Mouse (Mus musculus) liver, embryonic 16.5 days (tissue): ENCODE measurements at regions not wholly inside any gene's neighbourhood (a gene's known extent, or its start where the extent isn't known, plus 50 kb on each side); places are given as distances from the start of the nearest gene placed in this dataset.

Experiments used
- ATAC-seq: fragments of 200-750 bp; cut with Nextera tagmentation; 2 replicates; pipeline ENCODE4 v1.8.0; 2017; ENCODE audit warnings: low read depth, mild to moderate bottlenecking, moderate number of reproducible peaks, moderate library complexity
- H3K27ac ChIP-seq: fragments of 300-500 bp; sonication (generic); 2 replicates; pipeline ENCODE4 v1.5.1; 2014; ENCODE audit warnings: mild to moderate bottlenecking, low read length
- H3K27me3 ChIP-seq: fragments of 300-500 bp; sonication (generic); 2 replicates; pipeline ENCODE4 v1.6.1; 2014; ENCODE audit warnings: low read depth, low read length, mixed read lengths; ENCODE audit not compliant: control insufficient read depth, insufficient read depth
- H3K36me3 ChIP-seq: fragments of 300-500 bp; sonication (generic); 2 replicates; pipeline ENCODE4 v1.6.1; 2014; ENCODE audit warnings: mild to moderate bottlenecking; ENCODE audit not compliant: control insufficient read depth, insufficient read depth
- H3K4me1 ChIP-seq: fragments of 300-500 bp; sonication (generic); 2 replicates; pipeline ENCODE4 v1.6.1; 2014; ENCODE audit warnings: low read depth, low read length, mixed read lengths; ENCODE audit not compliant: control insufficient read depth
- H3K4me2 ChIP-seq: fragments of 300-500 bp; sonication (generic); 2 replicates; pipeline ENCODE4 v1.6.1; 2014; ENCODE audit warnings: low read depth, low read length, mixed read lengths
- H3K4me3 ChIP-seq: fragments of 300-500 bp; sonication (generic); 2 replicates; pipeline ENCODE4 v1.5.1; 2014; ENCODE audit warnings: low read depth, mild to moderate bottlenecking, low read length
- H3K9ac ChIP-seq: fragments of 300-500 bp; sonication (generic); 2 replicates; pipeline ENCODE4 v1.6.1; 2014; ENCODE audit warnings: low read depth, low read length
- H3K9me3 ChIP-seq: fragments of 300-500 bp; sonication (generic); replicated peaks from 2 replicates; pipeline ENCODE4 v1.6.1; 2016; ENCODE audit warnings: low read length; ENCODE audit not compliant: control insufficient read depth
- WGBS: fragments of 180-500 bp; shearing (Covaris S2); extraction: QIAGEN DNeasy Blood & Tissue Kit; methylation state at CpG from one replicate; pipeline ENCODE4 v1.1.7; 2014; ENCODE audit not compliant: insufficient replicate concordance; 5-methylcytosine and 5-hydroxymethylcytosine counted together

- H3K4me1 ChIP-seq: peaks cover 15% of the 10 kb centered on the region
- no peak overlapping the region for H3K4me2 ChIP-seq
- H3K27ac ChIP-seq: no peak overlapping the region
- no peak overlapping the region for H3K4me3 ChIP-seq
- H3K36me3 ChIP-seq: no peaks in the 10 kb centered on the region
- 70% methylated on average over 3 of the region's 3 CpGs for WGBS
- no peak overlapping the region for H3K9ac ChIP-seq
- peaks cover 4% of the 10 kb centered on the region for H3K27me3 ChIP-seq
- no peak for ATAC-seq
- H3K9me3 ChIP-seq: no peaks in the 10 kb centered on the region
Observed at GRCm38 (mm10) chr6:127341604-127342003, 105.0 kb upstream of the Parp11 start.

GRCm38 (mm10) chr6:127348770-127349409 is 97.8 kb upstream of the Parp11 start:
- Histone ChIP-seq H3K9ac (no peak overlapping the region), H3K4me2 (no peak overlapping the region), H3K4me3 (no peak overlapping the region), H3K4me1 (peaks cover 7% of the 10 kb centered on the region), H3K27ac (no peak overlapping the region), H3K36me3 (no peaks in the 10 kb centered on the region), H3K27me3 (no peaks in the 10 kb centered on the region), H3K9me3 (no peaks in the 10 kb centered on the region)
- no peak for ATAC-seq
- 76% methylated on average over 9 of the region's 9 CpGs for WGBS

GRCm38 (mm10) chr6:127349479-127350110 is 97.0 kb upstream of the Parp11 start:
- H3K27ac ChIP-seq: no peak overlapping the region
- H3K9ac ChIP-seq: no peak overlapping the region
- no peak for ATAC-seq
- 64% methylated on average over 12 of the region's 12 CpGs for WGBS
- peaks cover 7% of the 10 kb centered on the region for H3K4me1 ChIP-seq
- H3K27me3 ChIP-seq: no peaks in the 10 kb centered on the region
- no peak overlapping the region for H3K4me3 ChIP-seq
- no peaks in the 10 kb centered on the region for H3K36me3 ChIP-seq
- no peak overlapping the region for H3K4me2 ChIP-seq
- H3K9me3 ChIP-seq: no peaks in the 10 kb centered on the region

- no peaks in the 10 kb centered on the region; the same call in 1 of the 2 replicates for H3K4me1 ChIP-seq
- no peaks in the 10 kb centered on the region for H3K27me3 ChIP-seq
- H3K4me3 ChIP-seq: no peak overlapping the region
- no peak overlapping the region for H3K27ac ChIP-seq
- H3K4me2 ChIP-seq: no peak overlapping the region
- WGBS: 46% methylated on average over 5 of the region's 5 CpGs
- H3K36me3 ChIP-seq: no peaks in the 10 kb centered on the region
- ATAC-seq: no peak
- no peak overlapping the region for H3K9ac ChIP-seq
- H3K9me3 ChIP-seq: no peaks in the 10 kb centered on the region
Observed at GRCm38 (mm10) chr6:127351691-127352090, 94.9 kb upstream of the Parp11 start.

GRCm38 (mm10) chr6:127355112-127355511 is 91.5 kb upstream of the Parp11 start:
- H3K27ac ChIP-seq: no peak overlapping the region
- H3K27me3 ChIP-seq: no peaks in the 10 kb centered on the region
- peaks cover 5% of the 10 kb centered on the region for H3K4me1 ChIP-seq
- no peaks in the 10 kb centered on the region for H3K36me3 ChIP-seq
- H3K9me3 ChIP-seq: no peaks in the 10 kb centered on the region
- H3K9ac ChIP-seq: no peak overlapping the region
- H3K4me3 ChIP-seq: no peak overlapping the region
- 44% methylated on average over 6 of the region's 6 CpGs for WGBS
- no peak overlapping the region for H3K4me2 ChIP-seq
- ATAC-seq: no peak

GRCm38 (mm10) chr6:127356442-127356841 is 90.2 kb upstream of the Parp11 start:
- no peak for ATAC-seq

GRCm38 (mm10) chr6:127358805-127359204 is 87.8 kb upstream of the Parp11 start:
- Histone ChIP-seq H3K27ac (no peak overlapping the region), H3K9me3 (no peaks in the 10 kb centered on the region), H3K4me3 (no peak overlapping the region), H3K36me3 (no peaks in the 10 kb centered on the region), H3K4me2 (no peak overlapping the region), H3K4me1 (peaks cover 5% of the 10 kb centered on the region), H3K27me3 (no peaks in the 10 kb centered on the region), H3K9ac (no peak overlapping the region)
- ATAC-seq: peak; percentile 17
- WGBS: 28% methylated on average over 5 of the region's 5 CpGs

More at GRCm38 (mm10) chr6:127356442-127356841, 90.2 kb upstream of the Parp11 start:
- Histone ChIP-seq H3K27ac (no peak overlapping the region), H3K4me1 (peaks cover 5% of the 10 kb centered on the region), H3K4me3 (no peak overlapping the region), H3K36me3 (no peaks in the 10 kb centered on the region), H3K27me3 (no peaks in the 10 kb centered on the region), H3K9me3 (no peaks in the 10 kb centered on the region), H3K9ac (no peak overlapping the region), H3K4me2 (no peak overlapping the region)
- WGBS: 60% methylated on average over 8 of the region's 8 CpGs

- H3K9ac ChIP-seq: no peak overlapping the region
- WGBS: 16% methylated on average over 9 of the region's 9 CpGs
- ATAC-seq: no peak
- no peak overlapping the region for H3K27ac ChIP-seq
- no peaks in the 10 kb centered on the region; the same call in 1 of the 2 replicates for H3K27me3 ChIP-seq
- H3K4me3 ChIP-seq: no peak overlapping the region
- H3K4me2 ChIP-seq: no peak overlapping the region
- H3K36me3 ChIP-seq: no peaks in the 10 kb centered on the region
- no peaks in the 10 kb centered on the region for H3K9me3 ChIP-seq
- H3K4me1 ChIP-seq: peaks cover 5% of the 10 kb centered on the region
Observed at GRCm38 (mm10) chr6:127359391-127359874, 87.2 kb upstream of the Parp11 start.

- Histone ChIP-seq H3K4me1 (peaks cover 5% of the 10 kb centered on the region), H3K27me3 (no peaks in the 10 kb centered on the region; the same call in 1 of the 2 replicates), H3K36me3 (no peaks in the 10 kb centered on the region), H3K4me2 (no peak overlapping the region), H3K9ac (no peak overlapping the region), H3K4me3 (no peak overlapping the region), H3K9me3 (no peaks in the 10 kb centered on the region), H3K27ac (no peak overlapping the region)
- 70% methylated on average over 5 of the region's 5 CpGs for WGBS
- no peak for ATAC-seq
Observed at GRCm38 (mm10) chr6:127362166-127362565, 84.5 kb upstream of the Parp11 start.
